Mouse (Mus musculus): Measurements from ENCODE around the gene Patl1. TPM values are rescaled to one million over a fixed set of nuclear protein-coding genes. Genes with fewer than 3 reads are reported as not detected.
"Not testable (repeated sequence)": the region's sequence is repeated elsewhere in the genome, so short reads cannot be mapped to it uniquely, and the experiment has no call there.

Patl1 gene
- total RNA-seq, 2 experiments from 2014 or later, result 3.9 to 8.5 TPM

DNA sequence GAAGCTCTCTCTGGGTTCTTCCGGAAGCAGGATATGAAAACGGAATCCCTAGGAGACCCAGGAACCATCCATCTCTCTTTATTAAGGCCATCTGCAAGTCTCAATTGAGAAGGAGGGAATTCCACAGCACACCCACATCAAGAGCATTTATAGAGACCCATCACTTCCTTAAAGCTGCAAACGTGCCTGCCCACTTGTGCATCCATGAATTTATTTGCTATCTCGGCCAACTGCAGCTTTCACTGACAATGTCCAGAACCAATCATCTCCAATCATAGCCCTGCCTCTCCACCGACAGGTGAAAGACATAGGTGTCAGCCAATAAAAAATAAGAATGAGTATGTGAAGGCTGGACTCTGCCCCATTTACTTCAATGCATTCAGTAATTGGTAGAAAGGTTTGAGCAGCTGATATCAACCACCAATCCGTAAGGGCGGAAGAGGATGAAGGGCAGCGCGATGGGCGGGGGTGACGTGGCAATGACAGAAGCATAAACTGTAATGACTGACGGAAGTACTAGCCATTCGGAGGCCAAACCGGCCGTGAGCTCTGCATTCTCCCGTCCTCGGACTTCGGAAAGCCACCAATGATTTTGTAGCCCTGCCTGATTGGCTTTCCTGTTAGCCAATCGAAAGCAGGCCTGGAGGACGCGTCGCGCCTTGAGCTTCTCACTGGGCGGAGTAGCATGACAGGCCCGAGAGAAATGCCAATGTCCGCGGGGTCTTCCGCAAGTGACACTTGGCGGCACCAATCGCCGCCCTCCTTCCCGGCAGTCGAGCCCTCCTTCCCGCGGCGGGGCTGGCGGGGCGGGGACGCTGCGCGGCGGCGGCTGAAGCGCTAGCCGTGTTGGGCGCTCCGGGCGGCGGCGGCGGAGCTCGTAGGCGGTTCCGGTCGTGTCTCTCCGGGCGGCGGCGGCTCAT is 53.1 kb downstream of the Patl1 start, which contains the start of gene Osbp:
TSS of gene Osbp (plus strand) at position 919 of the 920 bp plus-strand sequence.
- peak; percentile 94 for ATAC-seq (replicated peaks; ENCODE audit: low FRiP score, poor library complexity, severe bottlenecking)

DNA sequence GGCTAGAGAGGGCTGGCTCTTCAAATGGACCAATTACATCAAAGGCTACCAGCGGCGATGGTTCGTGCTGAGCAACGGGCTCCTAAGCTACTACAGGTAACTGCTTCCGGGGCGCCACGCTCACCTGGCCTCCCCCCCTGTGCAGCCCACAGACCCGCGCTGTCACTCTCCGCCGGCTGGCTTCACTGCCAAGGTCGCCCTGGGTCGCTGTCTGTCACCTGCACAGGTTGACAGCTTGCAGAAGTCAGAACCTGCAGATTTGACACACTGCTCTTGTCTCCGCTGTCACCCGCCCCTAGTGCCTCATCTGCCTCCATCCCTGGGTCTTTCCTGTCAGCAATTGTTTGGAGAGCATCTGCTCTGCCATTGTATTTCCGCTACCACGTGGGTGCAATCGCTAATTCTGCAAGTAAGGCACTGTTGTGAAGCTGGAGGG is 54.0 kb downstream of the Patl1 start:
- no peak for ATAC-seq (replicated peaks; ENCODE audit: low FRiP score, poor library complexity, severe bottlenecking)

DNA sequence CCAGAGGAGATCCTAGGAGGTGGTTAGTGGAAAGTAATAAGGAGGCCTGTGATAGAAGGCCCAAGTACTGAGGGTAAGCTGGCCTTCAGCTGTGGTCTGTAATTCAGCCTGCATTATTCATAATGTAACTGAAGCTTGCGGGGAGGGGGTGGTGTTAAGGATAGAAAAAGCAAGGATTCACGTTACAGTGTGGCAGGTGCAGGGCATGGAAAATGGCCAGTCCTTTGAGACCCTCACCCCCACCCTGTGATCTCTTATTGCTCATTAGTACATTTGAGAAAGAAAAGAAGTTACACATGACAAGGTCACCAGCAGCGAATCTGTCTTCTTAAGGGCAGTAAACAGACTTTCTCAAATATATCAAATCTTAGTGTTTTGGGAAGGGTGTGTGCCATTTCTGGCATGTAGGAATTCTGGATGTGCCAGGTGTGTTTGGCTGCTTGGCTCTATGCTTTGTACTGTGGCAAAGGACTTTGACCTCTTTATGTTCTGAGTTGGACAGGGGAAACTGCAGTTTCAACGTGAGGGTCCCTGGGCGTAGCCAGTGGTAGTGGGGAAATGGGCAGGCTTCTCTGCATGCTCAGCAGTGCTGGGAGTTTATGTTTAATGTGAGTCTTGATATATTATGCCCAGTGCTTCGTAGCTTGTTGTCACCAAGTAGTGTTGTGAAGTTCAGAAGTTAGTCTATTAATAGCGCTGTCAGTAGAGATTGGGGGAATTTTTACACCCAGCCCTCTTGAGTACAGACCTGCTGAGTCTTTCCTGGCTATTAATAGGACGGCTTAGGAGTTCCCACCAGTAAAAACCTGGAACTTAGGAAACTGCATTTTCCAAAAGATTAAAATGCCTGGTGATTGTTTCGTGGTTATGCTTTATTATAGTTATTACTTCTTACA is 57.2 kb downstream of the Patl1 start:
- ATAC-seq (replicated peaks; ENCODE audit: low FRiP score, poor library complexity, severe bottlenecking), result no peak

DNA sequence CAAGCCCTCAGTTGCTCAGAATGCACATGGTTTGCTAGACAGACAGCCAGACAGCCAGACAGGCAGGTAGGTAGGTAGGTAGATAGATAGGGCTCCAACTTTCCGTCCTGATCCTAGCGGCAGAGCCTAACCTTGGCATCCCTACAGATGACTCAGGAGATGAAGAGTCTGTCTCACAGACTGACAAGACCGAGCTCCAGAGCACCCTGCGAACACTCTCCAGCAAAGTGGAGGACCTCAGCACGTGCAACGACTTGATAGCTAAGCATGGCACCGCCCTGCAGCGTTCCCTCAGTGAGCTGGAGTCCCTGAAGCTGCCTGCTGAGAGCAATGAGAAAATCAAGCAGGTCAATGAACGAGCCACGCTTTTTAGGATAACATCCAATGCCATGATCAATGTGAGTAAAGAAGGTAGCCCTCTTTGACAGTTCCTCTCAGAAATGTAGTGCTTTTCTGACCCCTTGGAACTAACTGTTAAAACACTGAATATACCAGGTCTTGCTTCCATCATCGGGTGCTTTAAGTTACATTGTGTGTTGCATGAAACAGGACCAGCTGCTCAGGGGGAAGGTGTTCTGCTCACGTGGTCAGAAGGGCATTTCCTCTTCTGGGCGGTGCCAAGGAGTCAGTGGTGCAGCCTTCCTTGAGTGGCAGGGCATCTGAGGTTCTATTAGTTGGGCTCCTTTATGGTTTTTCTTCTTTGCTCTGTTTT is 61.5 kb downstream of the Patl1 start:
- ATAC-seq (replicated peaks; ENCODE audit: low FRiP score, poor library complexity, severe bottlenecking), result peak; percentile 85

DNA sequence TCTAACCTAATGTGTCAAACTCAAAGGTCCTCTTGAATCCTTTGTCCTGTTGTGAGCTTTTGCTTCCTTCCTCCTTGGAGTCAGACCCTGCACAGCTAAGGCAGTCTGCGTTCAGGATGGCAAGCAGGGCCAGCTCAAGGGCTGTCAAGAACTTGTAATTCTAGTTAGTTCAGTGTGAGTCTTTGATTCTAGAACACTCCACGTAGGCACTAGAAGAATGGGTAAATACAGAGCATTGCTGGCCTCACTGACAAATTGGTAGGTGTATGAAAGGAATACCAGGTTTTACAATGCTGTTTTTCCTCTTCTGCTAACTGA is 62.0 kb downstream of the Patl1 start:
- no peak for ATAC-seq (replicated peaks; ENCODE audit: low FRiP score, poor library complexity, severe bottlenecking)

DNA sequence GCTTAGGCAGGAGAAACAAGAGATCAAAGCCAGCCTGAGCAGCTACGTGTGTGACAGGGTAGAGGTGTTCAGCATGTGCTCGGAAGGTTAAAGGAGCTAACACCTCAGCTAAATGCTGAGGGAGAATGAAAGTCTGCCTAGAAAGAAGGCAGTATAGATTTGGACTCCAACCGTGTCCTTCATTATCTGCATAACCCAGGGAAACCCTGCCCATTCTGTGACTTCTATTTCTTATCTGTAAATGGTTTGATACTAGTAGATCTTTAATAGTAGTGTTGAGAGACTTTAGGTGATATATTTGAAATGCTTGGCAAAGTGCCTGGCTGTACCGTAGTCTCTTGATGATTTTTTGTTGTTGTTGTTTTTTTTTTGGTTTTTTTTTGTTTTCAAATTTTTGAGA is 63.5 kb downstream of the Patl1 start:
- no peak for ATAC-seq (replicated peaks; ENCODE audit: low FRiP score, poor library complexity, severe bottlenecking)

DNA sequence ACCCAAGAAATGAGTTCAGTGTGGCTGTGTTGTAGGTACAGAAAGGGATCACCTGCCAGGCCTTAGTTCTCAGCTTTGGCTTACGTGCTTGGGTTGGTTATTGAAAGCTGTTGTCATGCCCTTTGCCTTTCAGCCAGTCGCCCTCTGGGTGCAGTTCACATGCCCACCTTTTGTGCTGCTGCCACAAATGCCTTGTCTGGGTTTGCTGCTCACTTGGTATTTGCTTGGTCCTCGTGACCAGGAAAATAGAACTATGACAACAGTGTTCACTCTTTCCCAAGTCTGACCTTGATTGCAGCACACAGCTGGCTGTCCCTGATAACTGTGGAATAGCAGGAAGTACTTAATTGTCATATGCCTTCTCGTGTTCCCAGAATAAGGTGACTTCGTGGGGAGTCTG is 65.2 kb downstream of the Patl1 start:
- no peak for ATAC-seq (replicated peaks; ENCODE audit: low FRiP score, poor library complexity, severe bottlenecking)

DNA sequence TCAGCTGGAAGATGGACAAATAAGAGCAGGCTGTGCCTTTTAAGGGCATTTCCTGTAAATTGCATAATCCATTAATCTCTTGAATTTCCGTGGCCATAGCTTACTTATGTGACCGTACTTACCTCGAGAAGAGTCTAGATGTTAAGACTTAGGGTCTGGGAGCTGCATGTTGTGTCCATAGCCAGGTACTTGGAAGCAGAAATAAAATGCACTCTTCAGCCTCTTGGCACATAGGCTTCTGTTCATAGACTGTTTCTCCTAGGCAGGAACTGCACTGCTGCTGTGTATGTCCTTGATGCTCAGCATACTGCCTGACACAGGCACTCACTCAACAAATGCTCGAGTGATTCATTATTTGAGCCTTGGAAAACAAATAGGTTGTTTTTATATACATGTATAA is 68.3 kb downstream of the Patl1 start:
- ATAC-seq (replicated peaks; ENCODE audit: low FRiP score, poor library complexity, severe bottlenecking), result no peak

DNA sequence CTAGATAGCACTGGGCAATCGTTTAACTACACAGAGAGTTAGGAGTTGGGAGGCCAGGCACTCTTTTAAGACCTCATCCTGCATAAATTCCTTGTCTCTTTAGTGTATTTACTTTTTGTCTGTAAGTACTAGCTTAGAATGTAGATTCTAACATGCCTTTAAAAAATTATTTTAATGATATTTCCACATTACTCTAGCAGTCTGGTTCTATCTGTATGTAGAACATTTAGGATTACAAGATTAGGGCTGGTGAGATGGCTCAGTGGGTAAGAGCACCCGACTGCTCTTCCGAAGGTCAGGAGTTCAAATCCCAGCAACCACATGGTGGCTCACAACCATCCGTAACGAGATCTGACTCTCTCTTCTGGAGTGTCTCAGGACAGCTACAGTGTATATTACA is 72.4 kb downstream of the Patl1 start:
- ATAC-seq (replicated peaks; ENCODE audit: low FRiP score, poor library complexity, severe bottlenecking), result not testable (repeated sequence)

DNA sequence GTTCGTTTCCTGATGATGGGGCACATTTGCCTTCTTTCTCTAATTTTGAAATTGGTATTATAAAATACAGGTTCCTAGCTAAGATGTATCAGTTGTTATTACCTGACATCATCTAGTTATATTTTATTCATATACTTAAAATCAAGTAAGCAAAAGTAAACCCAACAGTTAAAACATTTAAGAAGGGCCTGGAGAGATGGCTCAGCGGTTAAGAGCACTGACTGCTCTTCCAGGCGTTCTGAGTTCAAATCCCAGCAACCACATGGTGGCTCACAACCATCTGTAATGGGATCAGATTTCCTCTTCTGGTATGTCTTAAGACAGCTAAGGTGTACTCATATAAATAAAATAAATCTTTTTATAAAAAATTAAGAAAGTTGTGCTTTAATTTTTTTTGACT is 75.6 kb downstream of the Patl1 start:
- ATAC-seq (replicated peaks; ENCODE audit: low FRiP score, poor library complexity, severe bottlenecking), result no peak

DNA sequence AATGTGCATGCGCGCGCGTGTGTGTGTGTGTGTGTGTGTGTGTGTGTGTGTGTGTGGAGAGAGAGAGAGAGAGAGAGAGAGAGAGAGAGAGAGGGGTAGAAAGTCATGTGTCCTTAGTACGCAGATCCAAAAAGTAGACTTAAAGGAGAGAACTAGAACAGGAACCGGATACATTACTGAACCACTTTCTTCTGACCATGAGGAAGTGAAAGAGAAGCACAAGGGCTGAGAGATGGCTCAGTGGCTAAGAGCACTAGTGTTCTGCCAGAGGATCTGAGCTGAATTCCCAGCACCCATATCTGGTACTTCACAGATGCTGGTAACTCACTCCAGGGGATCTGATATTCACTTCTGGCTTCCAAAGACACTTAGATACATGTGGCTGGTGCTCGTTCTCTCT is 77.1 kb downstream of the Patl1 start:
- ATAC-seq (replicated peaks; ENCODE audit: low FRiP score, poor library complexity, severe bottlenecking), result no peak

DNA sequence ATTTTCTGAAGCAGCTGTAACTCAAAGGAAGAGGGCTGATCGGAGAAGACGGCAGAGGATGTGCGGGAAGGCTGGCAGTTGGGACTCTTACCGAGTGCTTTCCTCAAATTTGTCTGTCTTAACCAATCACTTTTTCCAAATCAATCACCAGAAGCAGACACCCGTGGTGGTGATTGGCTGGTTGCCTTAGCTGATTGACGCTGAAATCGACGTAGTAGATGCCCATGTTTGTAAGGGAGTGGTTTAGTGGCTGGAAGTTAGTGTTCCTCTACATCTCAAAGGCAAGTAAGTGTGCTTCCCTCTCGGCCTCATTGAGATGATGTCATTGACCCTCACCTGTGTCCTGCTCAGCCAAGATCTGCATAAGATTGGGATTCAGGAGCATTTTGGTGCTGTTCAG is 79.8 kb downstream of the Patl1 start:
- no peak for ATAC-seq (replicated peaks; ENCODE audit: low FRiP score, poor library complexity, severe bottlenecking)

DNA sequence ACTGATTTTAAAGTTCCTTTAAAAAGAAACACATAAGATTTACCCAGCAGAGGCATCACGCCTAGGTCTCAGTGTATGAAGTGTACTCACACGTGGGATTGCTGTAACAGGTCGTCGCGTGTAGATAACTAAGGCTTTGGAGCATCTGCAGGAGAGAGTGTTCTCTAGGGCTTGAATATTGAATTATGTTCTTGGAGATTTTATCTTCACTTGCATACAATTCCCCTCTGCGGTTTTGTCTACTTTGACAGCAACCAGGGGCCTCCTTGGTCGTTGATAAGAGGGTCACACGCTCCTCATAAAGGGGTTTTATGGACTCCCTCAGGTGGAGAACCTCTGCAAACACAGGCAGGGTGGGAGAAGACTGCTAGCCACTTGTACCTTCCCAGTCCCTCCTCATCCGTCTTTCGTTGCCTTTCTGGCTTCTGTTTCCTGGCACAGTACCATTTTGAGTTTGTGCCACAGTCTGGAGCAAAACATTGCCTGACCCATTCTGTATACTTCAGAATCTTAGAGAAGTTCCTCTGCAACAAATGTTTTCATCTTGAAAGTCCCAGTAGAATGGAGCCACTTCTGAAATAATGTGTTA is 80.3 kb downstream of the Patl1 start:
- no peak for ATAC-seq (replicated peaks; ENCODE audit: low FRiP score, poor library complexity, severe bottlenecking)

Other genes starting within 250 kb of the Patl1 start
- gene Oosp1, start 221.2 kb upstream of the Patl1 start, total RNA-seq (2015; ENCODE audit: low replicate concordance), result 2.7 TPM in 1 of 2 replicates, not detected in the other
- not detected in 2 replicates for gene Oosp1, start 221.2 kb upstream of the Patl1 start, total RNA-seq (2017; ENCODE audit: low replicate concordance)
- gene Oosp3, start 215.3 kb upstream of the Patl1 start, total RNA-seq (2015; ENCODE audit: low replicate concordance), result not detected in 2 replicates
- gene Oosp3, start 215.3 kb upstream of the Patl1 start, total RNA-seq (2017; ENCODE audit: low replicate concordance), result not detected in 2 replicates
- not detected in 2 replicates for gene Gif, start 164.8 kb upstream of the Patl1 start, total RNA-seq (2015; ENCODE audit: low replicate concordance)
- gene Gif, start 164.8 kb upstream of the Patl1 start, total RNA-seq (2017; ENCODE audit: low replicate concordance), result not detected in 2 replicates
- gene Mrpl16, start 142.0 kb upstream of the Patl1 start, total RNA-seq (2015; ENCODE audit: low replicate concordance), result 14.6 and 29.5 TPM in 2 replicates
- gene Mrpl16, start 142.0 kb upstream of the Patl1 start, total RNA-seq (2017; ENCODE audit: low replicate concordance), result 4.2 and 15.3 TPM in 2 replicates
- gene Stx3, start 93.0 kb upstream of the Patl1 start, total RNA-seq (2015; ENCODE audit: low replicate concordance), result 0.19 and 3.6 TPM in 2 replicates
- 3.9 and 4.5 TPM in 2 replicates for gene Stx3, start 93.0 kb upstream of the Patl1 start, total RNA-seq (2017; ENCODE audit: low replicate concordance)
- not detected in 2 replicates for gene Olfr1417, start 73.2 kb upstream of the Patl1 start, total RNA-seq (2015; ENCODE audit: low replicate concordance)
- not detected in 2 replicates for gene Olfr1417, start 73.2 kb upstream of the Patl1 start, total RNA-seq (2017; ENCODE audit: low replicate concordance)
- gene Olfr1418, start 51.3 kb upstream of the Patl1 start, total RNA-seq (2015; ENCODE audit: low replicate concordance), result not detected in 2 replicates
- not detected in 2 replicates for gene Olfr1418, start 51.3 kb upstream of the Patl1 start, total RNA-seq (2017; ENCODE audit: low replicate concordance)
- not detected in 2 replicates for gene Olfr1419, start 37.3 kb upstream of the Patl1 start, total RNA-seq (2015; ENCODE audit: low replicate concordance)
- not detected in 2 replicates for gene Olfr1419, start 37.3 kb upstream of the Patl1 start, total RNA-seq (2017; ENCODE audit: low replicate concordance)
- not detected in 2 replicates for gene Olfr1420, start 25.8 kb upstream of the Patl1 start, total RNA-seq (2015; ENCODE audit: low replicate concordance)
- not detected in 2 replicates for gene Olfr1420, start 25.8 kb upstream of the Patl1 start, total RNA-seq (2017; ENCODE audit: low replicate concordance)
- gene Osbp, start 53.5 kb downstream of the Patl1 start, total RNA-seq (2015; ENCODE audit: low replicate concordance), result 7.1 and 10.6 TPM in 2 replicates
- gene Osbp, start 53.5 kb downstream of the Patl1 start, total RNA-seq (2017; ENCODE audit: low replicate concordance), result 12.7 and 14.8 TPM in 2 replicates
- not detected in 2 replicates for gene Olfr1423, start 128.9 kb downstream of the Patl1 start, total RNA-seq (2015; ENCODE audit: low replicate concordance)
- gene Olfr1423, start 128.9 kb downstream of the Patl1 start, total RNA-seq (2017; ENCODE audit: low replicate concordance), result not detected in 2 replicates
- gene Olfr1424, start 150.3 kb downstream of the Patl1 start, total RNA-seq (2015; ENCODE audit: low replicate concordance), result not detected in 2 replicates
- gene Olfr1424, start 150.3 kb downstream of the Patl1 start, total RNA-seq (2017; ENCODE audit: low replicate concordance), result not detected in 2 replicates
- not detected in 2 replicates for gene Olfr1425, start 165.3 kb downstream of the Patl1 start, total RNA-seq (2015; ENCODE audit: low replicate concordance)
- gene Olfr1425, start 165.3 kb downstream of the Patl1 start, total RNA-seq (2017; ENCODE audit: low replicate concordance), result not detected in 2 replicates
- gene Olfr1426, start 179.6 kb downstream of the Patl1 start, total RNA-seq (2015; ENCODE audit: low replicate concordance), result not detected in 2 replicates
- not detected in 2 replicates for gene Olfr1426, start 179.6 kb downstream of the Patl1 start, total RNA-seq (2017; ENCODE audit: low replicate concordance)
- gene Olfr1427, start 190.9 kb downstream of the Patl1 start, total RNA-seq (2015; ENCODE audit: low replicate concordance), result not detected in 2 replicates
- gene Olfr1427, start 190.9 kb downstream of the Patl1 start, total RNA-seq (2017; ENCODE audit: low replicate concordance), result not detected in 2 replicates
- gene Olfr1428, start 203.5 kb downstream of the Patl1 start, total RNA-seq (2015; ENCODE audit: low replicate concordance), result not detected in 2 replicates
- gene Olfr1428, start 203.5 kb downstream of the Patl1 start, total RNA-seq (2017; ENCODE audit: low replicate concordance), result not detected in 2 replicates
- not detected in 2 replicates for gene Olfr76, start 210.8 kb downstream of the Patl1 start, total RNA-seq (2015; ENCODE audit: low replicate concordance)
- not detected in 2 replicates for gene Olfr76, start 210.8 kb downstream of the Patl1 start, total RNA-seq (2017; ENCODE audit: low replicate concordance)

Measured in erythroblast, adult 5-6 weeks (primary cell).